Comparison of ENCODE assay signal across 26 mouse cellular contexts in the genomic region with DNA sequence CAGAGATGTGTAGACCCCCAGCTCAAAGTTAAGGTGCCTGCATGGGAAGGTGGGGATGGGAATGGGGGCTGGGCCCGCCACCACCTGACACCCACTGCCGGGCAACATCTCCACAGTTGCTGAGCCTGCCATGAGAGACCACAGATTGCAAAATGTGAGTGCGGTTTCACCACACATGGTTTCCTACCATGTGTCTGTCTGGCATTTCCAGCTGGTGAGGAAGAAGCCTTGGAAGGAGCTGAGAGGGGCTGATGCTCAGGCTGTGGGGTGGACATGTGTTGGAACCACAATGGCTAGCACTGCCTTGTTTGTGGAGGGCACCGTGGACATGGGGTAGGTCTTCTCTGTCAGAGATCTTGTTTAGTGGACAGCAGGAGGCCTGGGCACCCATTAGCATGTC. TPM values are rescaled to one million over a fixed set of nuclear protein-coding genes. Genes with fewer than 3 reads are reported as not detected.
"Had no signal": no experiment of that assay in that cellular context is flagged by ENCODE, and none has a peak within 500 bp of the region (broad histone marks: within the 10 kb centered on the region; RNA-seq: fewer than 3 reads in every experiment).

No protein-coding gene starts in this region.

- ATAC-seq: intestine, embryonic 16.5 days; liver, embryonic 12.5 days; midbrain, embryonic 13.5 days; midbrain, embryonic 16.5 days had no signal

- H3K4me2 ChIP-seq: limb, embryonic 12.5 days; limb, embryonic 15.5 days; liver, embryonic 12.5 days; liver, embryonic 15.5 days; lung, embryonic 15.5 days; midbrain, embryonic 13.5 days; neural tube, embryonic 13.5 days had no signal

- H3K4me1 ChIP-seq: limb, embryonic 12.5 days; limb, embryonic 15.5 days; liver, embryonic 12.5 days; liver, embryonic 15.5 days; lung, embryonic 15.5 days; megakaryocyte, embryonic 14.5 days; midbrain, embryonic 10.5 days; midbrain, embryonic 13.5 days had no signal

- H3K9ac ChIP-seq: limb, embryonic 12.5 days; limb, embryonic 15.5 days; liver, embryonic 12.5 days; liver, embryonic 15.5 days; lung, embryonic 15.5 days; midbrain, embryonic 13.5 days; neural tube, embryonic 13.5 days had no signal

- DNase-seq: kidney, adult 18-20 months; kidney, adult 9 months; kidney, postnatal 14 days; kidney, postnatal 4 days; left cerebral cortex, postnatal 4 days; lung, adult 18-20 months; lung, postnatal 10 days; lung, postnatal 36 days; right cerebral cortex, postnatal 4 days; thymus, adult 2 months; thymus, postnatal 14 days; thymus, postnatal 4 days had no signal

- H3K27ac ChIP-seq: limb, embryonic 12.5 days; limb, embryonic 15.5 days; liver, embryonic 12.5 days; liver, embryonic 15.5 days; lung, embryonic 15.5 days; midbrain, embryonic 10.5 days; midbrain, embryonic 13.5 days; neural tube, embryonic 13.5 days; stomach, postnatal 0 days had no signal

- H3K36me3 ChIP-seq: limb, embryonic 12.5 days; limb, embryonic 15.5 days; liver, embryonic 12.5 days; liver, embryonic 15.5 days; lung, embryonic 15.5 days; midbrain, embryonic 10.5 days; midbrain, embryonic 13.5 days had no signal

- H3K4me3 ChIP-seq: limb, embryonic 12.5 days; limb, embryonic 15.5 days; liver, embryonic 12.5 days; liver, embryonic 15.5 days; lung, embryonic 15.5 days; midbrain, embryonic 10.5 days; midbrain, embryonic 13.5 days; myocyte; neural tube, embryonic 13.5 days had no signal

- H3K9me3 ChIP-seq: limb, embryonic 12.5 days; limb, embryonic 15.5 days; liver, embryonic 12.5 days; liver, embryonic 15.5 days; lung, embryonic 15.5 days; megakaryocyte, embryonic 14.5 days; midbrain, embryonic 10.5 days; midbrain, embryonic 13.5 days; neural tube, embryonic 13.5 days had no signal

- H3K27me3 ChIP-seq: limb, embryonic 12.5 days; limb, embryonic 15.5 days; liver, embryonic 12.5 days; liver, embryonic 15.5 days; lung, embryonic 15.5 days; megakaryocyte, embryonic 14.5 days; midbrain, embryonic 13.5 days; neural tube, embryonic 13.5 days had no signal

RNA-seq across cellular contexts. Expression of gene Grid1, which starts 20.0 kb away (rescaled TPM):
- total RNA-seq: monocyte, adult 5-6 weeks had no signal
- polyA plus RNA-seq: myocyte had no signal
